Mouse (Mus musculus) lung, embryonic 15.5 days (tissue): ENCODE measurements around the gene Rhbdd2. TPM values are rescaled to one million over a fixed set of nuclear protein-coding genes. Genes with fewer than 3 reads are reported as not detected.

Experiments
- ATAC-seq: fragments of 200-750 bp; cut with Nextera tagmentation; 2 replicates; pipeline ENCODE4 v1.8.0; 2017; ENCODE audit warnings: moderate number of reproducible peaks, borderline replicate concordance; ENCODE audit not compliant: low FRiP score, low TSS enrichment; ENCODE audit errors: extremely low read depth
- H3K27ac ChIP-seq: fragments of 300-500 bp; sonication (generic); 2 replicates; pipeline ENCODE4 v1.5.1; 2015; ENCODE audit warnings: moderate library complexity, mild to moderate bottlenecking, inconsistent platforms
- H3K27me3 ChIP-seq: fragments of 300-500 bp; sonication (generic); 2 replicates; pipeline ENCODE4 v1.6.1; 2015; ENCODE audit warnings: inconsistent platforms
- H3K36me3 ChIP-seq: fragments of 300-500 bp; sonication (generic); 2 replicates; pipeline ENCODE4 v1.6.1; 2015; ENCODE audit warnings: inconsistent platforms
- H3K4me1 ChIP-seq: fragments of 300-500 bp; sonication (generic); 2 replicates; pipeline ENCODE4 v1.6.1; 2015; ENCODE audit warnings: inconsistent platforms
- H3K4me2 ChIP-seq: fragments of 300-500 bp; sonication (generic); 2 replicates; pipeline ENCODE4 v1.6.1; 2015; ENCODE audit warnings: inconsistent platforms, mild to moderate bottlenecking, moderate library complexity
- H3K4me3 ChIP-seq: fragments of 300-500 bp; sonication (generic); 2 replicates; pipeline ENCODE4 v1.5.1; 2015; ENCODE audit warnings: mild to moderate bottlenecking, inconsistent platforms
- H3K9ac ChIP-seq: fragments of 300-500 bp; sonication (generic); 2 replicates; pipeline ENCODE4 v1.6.1; 2015; ENCODE audit warnings: inconsistent platforms
- H3K9me3 ChIP-seq: fragments of 300-500 bp; sonication (generic); 2 replicates; pipeline ENCODE4 v1.6.1; 2016; ENCODE audit warnings: inconsistent platforms
- WGBS: fragments of 180-500 bp; shearing (Covaris S2); methylation state at CpG from one replicate; pipeline ENCODE4 v1.1.7; 2015; 5-methylcytosine and 5-hydroxymethylcytosine counted together
- polyA plus RNA-seq: library from polyadenylated mRNA; unstranded; fragments of >200 nt; fragmentation: Nextera tagmentation; extraction: Ambion mirVana; gene quantifications from 2 replicates; pipeline ENCODE4 v1.2.1, GENCODE M21; 2015

Gene Rhbdd2
- polyA plus RNA-seq, 1 experiment from 2014 or later: 42.7 TPM

- WGBS: 73% methylated on average over 2 of the region's 2 CpGs
- Histone ChIP-seq H3K27me3 (peaks cover 4% of the 10 kb centered on the region; the same call in 1 of the 2 replicates), H3K36me3 (no peaks in the 10 kb centered on the region), H3K9ac (no peak overlapping the region), H3K27ac (no peak overlapping the region), H3K4me1 (peaks cover 15% of the 10 kb centered on the region), H3K4me2 (no peak overlapping the region), H3K9me3 (no peaks in the 10 kb centered on the region), H3K4me3 (no peak overlapping the region)
- ATAC-seq: no peak; the same call in 1 of the 2 replicates
Observed at GRCm38 (mm10) chr5:135670881-135671280, 38.5 kb downstream of the Rhbdd2 start.

DNA sequence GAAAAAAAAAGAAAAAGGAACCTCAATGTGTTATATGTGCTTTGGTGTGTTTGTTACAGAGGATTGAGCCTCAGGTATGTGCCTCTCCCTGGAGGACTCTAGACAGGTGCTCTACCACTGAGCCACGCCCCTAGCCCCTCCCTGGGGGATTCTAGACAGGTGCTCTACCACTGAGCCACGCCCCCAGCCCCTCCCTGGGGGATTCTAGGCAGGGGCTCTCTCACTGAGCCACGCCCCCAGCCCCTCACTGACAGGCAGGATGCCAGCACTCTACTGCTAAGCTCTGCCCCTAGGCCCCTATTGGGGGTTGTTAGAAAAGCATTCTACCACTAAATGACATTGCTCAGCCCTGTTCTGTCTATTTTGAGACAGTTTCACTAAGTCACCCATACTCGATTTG, 40.1 kb downstream of the Rhbdd2 start:
- no peak for ATAC-seq
- Histone ChIP-seq H3K27ac (no peak overlapping the region), H3K4me3 (no peak overlapping the region), H3K4me2 (no peak overlapping the region), H3K4me1 (peaks cover 15% of the 10 kb centered on the region), H3K9me3 (no peaks in the 10 kb centered on the region), H3K36me3 (no peaks in the 10 kb centered on the region), H3K27me3 (peaks cover 4% of the 10 kb centered on the region; the same call in 1 of the 2 replicates), H3K9ac (no peak overlapping the region)
- 65% methylated on average over 4 of the region's 4 CpGs for WGBS

DNA sequence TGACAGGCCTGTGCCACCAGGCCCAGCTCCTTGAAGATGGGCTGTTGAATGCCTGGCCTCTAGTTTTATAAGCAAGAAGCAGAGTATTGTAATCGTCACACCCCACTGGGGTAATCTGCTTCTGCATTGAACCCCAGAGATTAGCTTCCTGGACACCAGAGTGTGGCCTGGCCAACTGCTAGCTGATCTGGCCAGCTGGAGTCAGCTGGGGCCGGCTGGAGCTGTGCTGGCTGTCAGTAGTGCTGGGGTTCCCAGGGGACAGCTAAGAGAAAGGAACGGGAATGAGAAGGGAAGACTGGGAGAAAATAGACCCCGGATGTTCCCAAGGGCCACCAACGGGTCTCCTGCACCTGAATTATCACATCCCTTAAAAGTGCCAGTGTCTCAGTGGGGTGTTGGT, 40.6 kb downstream of the Rhbdd2 start:
- H3K27ac ChIP-seq: no peak overlapping the region
- no peak overlapping the region for H3K4me3 ChIP-seq
- no peak for ATAC-seq
- 65% methylated on average over 5 of the region's 5 CpGs for WGBS
- H3K4me2 ChIP-seq: no peak overlapping the region
- H3K4me1 ChIP-seq: peaks cover 15% of the 10 kb centered on the region
- no peaks in the 10 kb centered on the region for H3K36me3 ChIP-seq
- no peak overlapping the region for H3K9ac ChIP-seq
- H3K9me3 ChIP-seq: no peaks in the 10 kb centered on the region
- peaks cover 4% of the 10 kb centered on the region; the same call in 1 of the 2 replicates for H3K27me3 ChIP-seq

GRCm38 (mm10) chr5:135674349-135674775, 41.9 kb downstream of the Rhbdd2 start:
- no peak overlapping the region; the same call in 1 of the 2 replicates for H3K4me2 ChIP-seq
- H3K27ac ChIP-seq: no peak overlapping the region
- peaks cover 15% of the 10 kb centered on the region for H3K4me1 ChIP-seq
- H3K9ac ChIP-seq: no peak overlapping the region
- peaks cover 4% of the 10 kb centered on the region; the same call in 1 of the 2 replicates for H3K27me3 ChIP-seq
- no peaks in the 10 kb centered on the region for H3K9me3 ChIP-seq
- ATAC-seq: no peak
- H3K36me3 ChIP-seq: no peaks in the 10 kb centered on the region
- WGBS: 27% methylated on average over 3 of the region's 3 CpGs
- H3K4me3 ChIP-seq: no peak overlapping the region

DNA sequence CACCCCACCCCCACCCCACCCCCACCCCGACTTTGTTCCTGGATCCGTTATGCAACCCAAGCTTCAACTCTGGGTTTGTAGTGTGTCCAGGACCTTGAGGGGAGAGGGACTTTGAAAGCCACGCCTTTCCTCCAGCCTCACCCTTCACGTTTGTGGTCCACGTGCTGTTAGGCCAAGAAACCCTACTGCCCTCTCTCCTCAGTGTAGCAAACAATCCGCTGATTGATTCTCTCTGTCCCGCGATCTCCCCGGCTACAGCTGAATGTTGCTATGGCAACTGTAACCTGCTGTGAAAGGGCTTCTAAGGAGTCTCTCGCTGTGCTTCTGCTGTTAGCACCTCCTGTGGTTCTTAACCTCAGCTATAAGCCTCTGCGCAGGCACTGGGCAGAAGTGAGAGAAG, 42.4 kb downstream of the Rhbdd2 start:
- Histone ChIP-seq H3K9me3 (no peaks in the 10 kb centered on the region), H3K4me1 (peaks cover 15% of the 10 kb centered on the region), H3K9ac (no peak overlapping the region), H3K36me3 (no peaks in the 10 kb centered on the region), H3K4me2 (peak overlapping the region; percentile 18; the same call in 1 of the 2 replicates), H3K27me3 (peaks cover 4% of the 10 kb centered on the region; the same call in 1 of the 2 replicates), H3K27ac (no peak overlapping the region), H3K4me3 (no peak overlapping the region)
- WGBS: 1% methylated on average over 11 of the region's 11 CpGs
- ATAC-seq: peak; percentile 43

- H3K4me1 ChIP-seq: peaks cover 15% of the 10 kb centered on the region
- no peak for ATAC-seq
- no peak overlapping the region for H3K4me2 ChIP-seq
- H3K4me3 ChIP-seq: no peak overlapping the region
- 54% methylated on average over 3 of the region's 3 CpGs for WGBS
- H3K9me3 ChIP-seq: no peaks in the 10 kb centered on the region
- H3K36me3 ChIP-seq: no peaks in the 10 kb centered on the region
- H3K27me3 ChIP-seq: peaks cover 4% of the 10 kb centered on the region; the same call in 1 of the 2 replicates
- no peak overlapping the region for H3K9ac ChIP-seq
- H3K27ac ChIP-seq: no peak overlapping the region
Observed at GRCm38 (mm10) chr5:135676696-135677095, 44.3 kb downstream of the Rhbdd2 start.

GRCm38 (mm10) chr5:135677251-135677650, 44.8 kb downstream of the Rhbdd2 start:
- Histone ChIP-seq H3K27ac (no peak overlapping the region), H3K4me3 (no peak overlapping the region), H3K27me3 (peaks cover 4% of the 10 kb centered on the region; the same call in 1 of the 2 replicates), H3K9me3 (no peaks in the 10 kb centered on the region), H3K9ac (no peak overlapping the region), H3K4me1 (peaks cover 15% of the 10 kb centered on the region), H3K4me2 (no peak overlapping the region), H3K36me3 (no peaks in the 10 kb centered on the region)
- no peak for ATAC-seq
- WGBS: 72% methylated on average over 2 of the region's 2 CpGs

DNA sequence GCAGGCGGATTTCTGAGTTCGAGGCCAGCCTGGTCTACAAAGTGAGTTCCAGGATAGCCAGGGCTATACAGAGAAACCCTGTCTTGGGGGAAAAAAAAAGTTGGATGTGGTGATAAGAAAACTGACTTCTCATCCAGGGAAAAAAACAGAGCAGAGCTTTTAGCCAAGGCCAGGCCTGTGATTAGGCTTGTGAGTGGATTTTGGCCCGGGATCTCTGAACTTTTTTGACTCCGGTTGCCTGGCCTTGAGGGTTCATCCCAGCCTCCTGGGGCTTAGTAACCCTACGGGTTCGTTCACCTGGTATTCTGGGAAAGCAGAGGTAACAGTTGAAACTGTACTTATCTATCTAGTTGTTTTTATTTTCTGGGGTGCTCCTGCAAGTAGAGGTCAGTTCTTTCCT, 46.1 kb downstream of the Rhbdd2 start:
- H3K9me3 ChIP-seq: no peaks in the 10 kb centered on the region
- H3K27ac ChIP-seq: no peak overlapping the region
- ATAC-seq: no peak
- H3K4me2 ChIP-seq: no peak overlapping the region
- H3K27me3 ChIP-seq: peaks cover 4% of the 10 kb centered on the region; the same call in 1 of the 2 replicates
- WGBS: 91% methylated on average over 6 of the region's 6 CpGs
- no peaks in the 10 kb centered on the region for H3K36me3 ChIP-seq
- no peak overlapping the region for H3K4me3 ChIP-seq
- H3K9ac ChIP-seq: no peak overlapping the region
- H3K4me1 ChIP-seq: peaks cover 10% of the 10 kb centered on the region

GRCm38 (mm10) chr5:135680967-135681545, 48.6 kb downstream of the Rhbdd2 start:
- Histone ChIP-seq H3K4me2 (no peak overlapping the region), H3K4me3 (no peak overlapping the region), H3K36me3 (no peaks in the 10 kb centered on the region), H3K27me3 (no peaks in the 10 kb centered on the region), H3K27ac (no peak overlapping the region), H3K9ac (no peak overlapping the region), H3K9me3 (no peaks in the 10 kb centered on the region), H3K4me1 (no peaks in the 10 kb centered on the region)
- ATAC-seq: no peak
- 74% methylated on average over 6 of the region's 6 CpGs for WGBS

DNA sequence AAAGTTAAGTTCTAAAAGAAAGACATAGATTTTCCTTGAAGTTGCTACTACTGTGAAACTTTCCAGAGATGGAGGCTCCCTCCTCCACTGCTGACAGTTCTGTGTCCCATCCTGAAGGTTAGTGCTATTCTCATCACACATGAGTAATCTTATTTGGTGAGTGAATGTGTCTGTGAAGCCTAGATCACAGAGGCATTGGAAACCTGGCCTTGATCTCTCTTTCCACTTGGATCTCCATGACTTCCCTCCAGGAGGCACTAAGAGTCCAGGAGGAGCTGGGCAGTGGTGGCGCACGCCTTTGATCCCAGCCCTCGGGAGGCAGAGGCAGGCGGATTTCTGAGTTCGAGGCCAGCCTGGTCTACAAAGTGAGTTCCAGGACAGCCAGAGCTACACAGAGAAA, 49.6 kb downstream of the Rhbdd2 start:
- WGBS: 95% methylated on average over 5 of the region's 5 CpGs
- Histone ChIP-seq H3K27ac (no peak overlapping the region), H3K9ac (no peak overlapping the region), H3K4me1 (no peaks in the 10 kb centered on the region), H3K4me3 (no peak overlapping the region), H3K4me2 (no peak overlapping the region), H3K36me3 (no peaks in the 10 kb centered on the region), H3K27me3 (no peaks in the 10 kb centered on the region), H3K9me3 (no peaks in the 10 kb centered on the region)
- no peak for ATAC-seq

- H3K4me2 ChIP-seq: no peak overlapping the region
- no peaks in the 10 kb centered on the region for H3K9me3 ChIP-seq
- no peak overlapping the region for H3K4me3 ChIP-seq
- H3K36me3 ChIP-seq: no peaks in the 10 kb centered on the region
- no peak overlapping the region for H3K9ac ChIP-seq
- H3K27me3 ChIP-seq: no peaks in the 10 kb centered on the region
- no peak overlapping the region for H3K27ac ChIP-seq
- H3K4me1 ChIP-seq: 0 out of 2 replicates have a peak, but pooled peaks cover 2% of the 10 kb centered on the region
- no peak for ATAC-seq
- 54% methylated on average over 12 of the region's 12 CpGs for WGBS
Observed at GRCm38 (mm10) chr5:135682942-135683570, 50.6 kb downstream of the Rhbdd2 start.

GRCm38 (mm10) chr5:135690401-135690800, 58.0 kb downstream of the Rhbdd2 start:
- Histone ChIP-seq H3K27ac (no peak overlapping the region), H3K4me3 (peak overlapping the region; percentile 70), H3K4me1 (peaks cover 29% of the 10 kb centered on the region), H3K9ac (0 out of 2 replicates have a peak overlapping the region, but pooled peaks have one; percentile 87), H3K36me3 (no peaks in the 10 kb centered on the region), H3K27me3 (no peaks in the 10 kb centered on the region), H3K4me2 (peak overlapping the region; percentile 87), H3K9me3 (no peaks in the 10 kb centered on the region)
- no peak for ATAC-seq
- 84% methylated on average over 5 of the region's 5 CpGs for WGBS
